Mouse (Mus musculus) ES-Bruce4 (cell line): ENCODE data around the gene Slc31a1. TPM values are rescaled to one million over a fixed set of nuclear protein-coding genes. Genes with fewer than 3 reads are reported as not detected.

Experiments used
- H3K27ac ChIP-seq: 2 replicates; pipeline ENCODE4 v1.5.1; 2012; ENCODE audit warnings: low read length, inconsistent platforms; ENCODE audit not compliant: insufficient read depth
- H3K27me3 ChIP-seq: 2 replicates; pipeline ENCODE4 v1.6.1; 2012; ENCODE audit warnings: mild to moderate bottlenecking, low read length, inconsistent platforms; ENCODE audit not compliant: control insufficient read depth, poor library complexity, insufficient read depth, severe bottlenecking
- H3K36me3 ChIP-seq: 2 replicates; pipeline ENCODE4 v1.6.1; 2012; ENCODE audit warnings: inconsistent platforms, mild to moderate bottlenecking, low read length, moderate library complexity; ENCODE audit not compliant: control insufficient read depth, poor library complexity, insufficient read depth, severe bottlenecking
- H3K4me1 ChIP-seq: one replicate; pipeline ENCODE4 v1.8.1; 2011; ENCODE audit warnings: low read length; ENCODE audit not compliant: control insufficient read depth, insufficient read depth
- H3K4me3 ChIP-seq: 2 replicates; pipeline ENCODE4 v1.5.1; 2011; ENCODE audit warnings: low read depth, mild to moderate bottlenecking, low read length
- H3K9ac ChIP-seq: 2 replicates; pipeline ENCODE4 v1.6.1; 2012; ENCODE audit warnings: low read depth, mild to moderate bottlenecking, inconsistent platforms; ENCODE audit not compliant: poor library complexity, severe bottlenecking
- H3K9me3 ChIP-seq: replicated peaks from 2 replicates; pipeline ENCODE4 v1.6.1; 2012; ENCODE audit warnings: mild to moderate bottlenecking, low read length, inconsistent platforms; ENCODE audit not compliant: control insufficient read depth, poor library complexity, insufficient read depth, severe bottlenecking
- CTCF ChIP-seq: IDR thresholded peaks from one replicate; pipeline ENCODE4 v1.8.1; 2011; ENCODE audit warnings: low read depth, low read length
- EP300 ChIP-seq: IDR thresholded peaks from 2 replicates; pipeline ENCODE4 v1.6.1; 2011; ENCODE audit warnings: low read depth, low read length; ENCODE audit not compliant: insufficient read depth
- POLR2A ChIP-seq: IDR thresholded peaks from one replicate; pipeline ENCODE4 v1.8.1; 2011; ENCODE audit warnings: low read length; ENCODE audit not compliant: insufficient read depth
- polyA plus RNA-seq: library from polyadenylated mRNA; stranded (reverse); fragments of >200 nt; gene quantifications from 2 replicates; pipeline ENCODE4 v1.2.4, GENCODE M21; 2011; ENCODE audit warnings: low read depth; ENCODE audit not compliant: missing spikeins, insufficient read depth, insufficient read length

The Slc31a1 gene
- polyA plus RNA-seq, 1 experiment = 56.8 TPM

- Histone ChIP-seq H3K4me3 (no peak overlapping the region), H3K36me3 (peaks cover 10% of the 10 kb centered on the region; the same call in 1 of the 2 replicates), H3K9me3 (no peaks in the 10 kb centered on the region), H3K27me3 (no peaks in the 10 kb centered on the region), H3K27ac (no peak overlapping the region), H3K4me1 (no peaks in the 10 kb centered on the region), H3K9ac (no peak overlapping the region)
- TF ChIP-seq CTCF = no peak
- no peak for TF ChIP-seq EP300
- no peak for TF ChIP-seq POLR2A
Observed at GRCm38 (mm10) chr4:62389592-62390512, 29.3 kb downstream of the Slc31a1 start.

GRCm38 (mm10) chr4:62391892-62392291, 31.4 kb downstream of the Slc31a1 start:
- Histone ChIP-seq H3K4me1 (no peaks in the 10 kb centered on the region), H3K27ac (no peak overlapping the region), H3K9me3 (no peaks in the 10 kb centered on the region), H3K36me3 (peaks cover 19% of the 10 kb centered on the region), H3K9ac (no peak overlapping the region), H3K27me3 (no peaks in the 10 kb centered on the region), H3K4me3 (no peak overlapping the region)
- TF ChIP-seq EP300 (no peak), POLR2A (no peak), CTCF (no peak)

GRCm38 (mm10) chr4:62393459-62393858, 32.9 kb downstream of the Slc31a1 start:
- Histone ChIP-seq H3K27ac (no peak overlapping the region), H3K9me3 (no peaks in the 10 kb centered on the region), H3K36me3 (peaks cover 30% of the 10 kb centered on the region), H3K4me3 (no peak overlapping the region), H3K4me1 (no peaks in the 10 kb centered on the region), H3K27me3 (no peaks in the 10 kb centered on the region), H3K9ac (no peak overlapping the region)
- TF ChIP-seq CTCF = no peak
- TF ChIP-seq POLR2A = no peak
- no peak for TF ChIP-seq EP300

- Histone ChIP-seq H3K9me3 (no peaks in the 10 kb centered on the region), H3K9ac (no peak overlapping the region), H3K27ac (no peak overlapping the region), H3K4me3 (no peak overlapping the region), H3K4me1 (no peaks in the 10 kb centered on the region), H3K27me3 (no peaks in the 10 kb centered on the region), H3K36me3 (peaks cover 41% of the 10 kb centered on the region)
- TF ChIP-seq CTCF = no peak
- TF ChIP-seq POLR2A = no peak
- no peak for TF ChIP-seq EP300
Observed at GRCm38 (mm10) chr4:62395806-62396205, 35.3 kb downstream of the Slc31a1 start.

GRCm38 (mm10) chr4:62397616-62398365, 37.3 kb downstream of the Slc31a1 start:
- Histone ChIP-seq H3K9ac (no peak overlapping the region), H3K27ac (no peak overlapping the region), H3K27me3 (no peaks in the 10 kb centered on the region), H3K36me3 (peaks cover 58% of the 10 kb centered on the region), H3K9me3 (no peaks in the 10 kb centered on the region), H3K4me3 (no peak overlapping the region), H3K4me1 (no peaks in the 10 kb centered on the region)
- TF ChIP-seq POLR2A = no peak
- TF ChIP-seq CTCF = no peak
- no peak for TF ChIP-seq EP300
